Mouse (Mus musculus) adrenal gland (tissue): ENCODE results near the gene Cd163l1.

ENCODE experiments used
- intact Hi-C: fragments of 180-260 bp; cut with DNase I; formaldehyde crosslinking; loops from one replicate; pipeline ENCODE4 v1.15.1; 2025
- long read RNA-seq, 2 experiments: library from polyadenylated mRNA; unstranded; transcript quantifications; one replicate each; pipeline ENCODE4 v2.0.0; 2020; ENCODE audit warnings: borderline replicate concordance in 1 of 2; ENCODE audit not compliant: insufficient replicate concordance in 1 of 2

Cd163l1 gene
- long read RNA-seq, experiment 1 = 0 reads
- long read RNA-seq, experiment 2 = 0 reads

- intact Hi-C loops = no loop called here
These were observed at the start of gene Cd163l1 for GRCm38 (mm10) chr7:140217967-140218366. Gene Cd163l1 (plus strand): TSS chr7:140218267.

GRCm38 (mm10) chr7:140169386-140169785 lies 48.7 kb upstream of the Cd163l1 start:
- intact Hi-C loops = no loop called here

GRCm38 (mm10) chr7:140170863-140171262 lies 47.2 kb upstream of the Cd163l1 start:
- intact Hi-C loops = no loop called here

- intact Hi-C loops = no loop called here
These were observed 45.1 kb upstream of the Cd163l1 start, which contains the start of gene Olfr523 for GRCm38 (mm10) chr7:140172936-140173335. Gene Olfr523 (plus strand): TSS chr7:140173217.

GRCm38 (mm10) chr7:140179176-140179575 lies 38.9 kb upstream of the Cd163l1 start:
- intact Hi-C loops = no loop called here

GRCm38 (mm10) chr7:140180692-140181091 lies 37.4 kb upstream of the Cd163l1 start:
- intact Hi-C loops = no loop called here

- intact Hi-C loops = no loop called here
These were observed 33.9 kb upstream of the Cd163l1 start for GRCm38 (mm10) chr7:140184206-140184605.

GRCm38 (mm10) chr7:140186646-140187620 lies 31.1 kb upstream of the Cd163l1 start:
- intact Hi-C loops = no loop called here

GRCm38 (mm10) chr7:140187721-140188390 lies 30.2 kb upstream of the Cd163l1 start:
- intact Hi-C loops = no loop called here

GRCm38 (mm10) chr7:140188391-140189328 lies 29.4 kb upstream of the Cd163l1 start:
- intact Hi-C loops = no loop called here

GRCm38 (mm10) chr7:140190435-140190834 lies 27.6 kb upstream of the Cd163l1 start:
- intact Hi-C loops = no loop called here

GRCm38 (mm10) chr7:140192445-140192844 lies 25.6 kb upstream of the Cd163l1 start:
- intact Hi-C loops = no loop called here

GRCm38 (mm10) chr7:140192851-140193250 lies 25.2 kb upstream of the Cd163l1 start:
- intact Hi-C loops = no loop called here

- intact Hi-C loops = no loop called here
These were observed 24.0 kb upstream of the Cd163l1 start for GRCm38 (mm10) chr7:140194031-140194430.

- intact Hi-C loops = no loop called here
These were observed 22.1 kb upstream of the Cd163l1 start for GRCm38 (mm10) chr7:140196002-140196401.

- intact Hi-C loops = no loop called here
These were observed 17.0 kb upstream of the Cd163l1 start for GRCm38 (mm10) chr7:140201090-140201489.

- intact Hi-C loops = no loop called here
These were observed 12.2 kb upstream of the Cd163l1 start, which contains the start of gene Olfr524 for GRCm38 (mm10) chr7:140205864-140206263. Gene Olfr524 (minus strand): TSS chr7:140205964.

GRCm38 (mm10) chr7:140206904-140207303 lies 11.2 kb upstream of the Cd163l1 start:
- intact Hi-C loops = no loop called here

- intact Hi-C loops = no loop called here
These were observed 9.9 kb upstream of the Cd163l1 start for GRCm38 (mm10) chr7:140208153-140208552.

GRCm38 (mm10) chr7:140208677-140209076 lies 9.4 kb upstream of the Cd163l1 start:
- intact Hi-C loops = no loop called here

- intact Hi-C loops = no loop called here
These were observed 4.2 kb upstream of the Cd163l1 start for GRCm38 (mm10) chr7:140213841-140214240.
